Comparison of ENCODE assay signal across 8 mouse cellular contexts in the genomic region with DNA sequence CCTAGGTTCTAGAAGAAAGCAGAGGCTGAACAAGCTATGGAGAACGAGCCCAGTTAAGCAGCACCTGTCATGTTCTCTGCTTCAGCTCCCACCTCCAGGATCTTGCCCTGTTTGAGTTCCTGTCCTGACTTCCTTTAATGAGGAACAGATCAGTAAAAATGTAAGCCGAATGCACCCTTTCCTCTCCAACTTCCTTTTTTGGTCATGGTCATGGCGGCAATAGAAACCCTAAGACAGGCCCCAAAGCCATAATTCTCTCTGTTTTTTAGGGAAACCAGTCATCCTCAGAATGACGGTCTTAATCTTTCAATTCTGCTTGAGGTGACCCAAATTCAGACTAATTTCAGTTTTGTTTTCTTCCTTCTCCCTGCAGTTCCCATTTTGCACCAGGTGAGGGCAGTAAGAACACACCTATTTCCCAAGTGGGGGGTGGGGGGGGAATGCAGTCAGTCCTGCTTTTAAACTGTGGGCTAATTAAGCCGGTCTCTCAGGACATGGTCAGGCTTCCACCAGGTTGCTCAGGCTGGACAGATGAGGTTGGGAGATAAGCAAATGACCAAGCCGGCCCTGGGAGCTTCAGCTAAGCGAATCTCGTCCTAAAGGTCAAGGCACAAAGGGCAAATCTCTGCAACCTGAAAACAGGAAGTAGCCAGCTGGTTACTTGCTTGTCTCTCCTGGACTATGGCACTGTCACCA. TPM values are rescaled to one million over a fixed set of nuclear protein-coding genes. Genes with fewer than 3 reads are reported as not detected.
A peak's percentile ranks its signal among the peaks of the same experiment; 100 is the strongest.
DNase-seq lines count a peak whose midpoint lies in the region; ATAC-seq and TF ChIP-seq lines count a peak whose summit lies in the region.

No protein-coding gene starts in this region.

- peak overlapping the region; percentile 19; the same call in 1 of the 2 replicates for H3K27ac ChIP-seq in embryonic facial prominence, embryonic 12.5 days
- H3K27ac ChIP-seq in liver, adult 2 months (replicated peaks; ENCODE audit: insufficient read depth, low read depth, low read length) = peak overlapping the region; percentile 85

- DNase-seq in B cell, adult 2 months = peak; percentile 76 to 78
- DNase-seq in adrenal gland, postnatal 14 days = peak; percentile 73
- DNase-seq in heart, adult 9 months (ENCODE audit: low spot score in 2 of 2) = peak; percentile 62 to 68
- DNase-seq in kidney, adult 8-10 months = peak; percentile 74 to 78
- peak; percentile 99 for DNase-seq in liver, adult 2 months (ENCODE audit: extremely low read depth, low read depth, low spot score)
- peak; percentile 20 to 52 for DNase-seq in monocyte, adult 2 months (ENCODE audit: low read depth in 1 of 2, low spot score in 2 of 2)
- peak; percentile 45 to 64 for DNase-seq in spleen, postnatal 36 days (ENCODE audit: low spot score in 2 of 2)

- peaks cover 3% of the 10 kb centered on the region; the same call in 1 of the 2 replicates for H3K79me2 ChIP-seq in liver, adult 2 months (ENCODE audit: control insufficient read depth, insufficient read depth, low read length)

- H3K4me2 ChIP-seq in embryonic facial prominence, embryonic 12.5 days (replicated peaks) = peak overlapping the region; percentile 22; the same call in 1 of the 2 replicates

- ATAC-seq in embryonic facial prominence, embryonic 12.5 days (ENCODE audit: insufficient number of reproducible peaks, insufficient read depth, low FRiP score, low TSS enrichment) = no peak

- H3K4me3 ChIP-seq in embryonic facial prominence, embryonic 12.5 days = no peak overlapping the region
- peak overlapping the region; percentile 25; the same call in 1 of the 2 replicates for H3K4me3 ChIP-seq in liver, adult 2 months (ENCODE audit: insufficient read depth, low read depth, low read length)

- 10% methylated on average over 8 of the region's 8 CpGs for WGBS in embryonic facial prominence, embryonic 12.5 days
- WGBS in liver, adult 2 months = under 1% methylated on average over 8 of the region's 8 CpGs

- H3K9me3 ChIP-seq in embryonic facial prominence, embryonic 12.5 days = no peaks in the 10 kb centered on the region

- TF ChIP-seq CTCF in liver, adult 2 months (IDR thresholded peaks at IDR 0.05; ENCODE audit: low read depth, low read length) = peak; percentile 59

- H3K36me3 ChIP-seq in embryonic facial prominence, embryonic 12.5 days = no peaks in the 10 kb centered on the region
- H3K36me3 ChIP-seq in liver, adult 2 months (ENCODE audit: control insufficient read depth, insufficient read depth, low read length) = no peaks in the 10 kb centered on the region

- no peaks in the 10 kb centered on the region for H3K27me3 ChIP-seq in embryonic facial prominence, embryonic 12.5 days
- H3K27me3 ChIP-seq in liver, adult 2 months (ENCODE audit: control insufficient read depth, insufficient read depth, low read length) = no peaks in the 10 kb centered on the region

- TF ChIP-seq POLR2A in liver, adult 2 months (IDR thresholded peaks at IDR 0.05; ENCODE audit: extremely low read depth, insufficient read depth, low read length) = no peak

- peaks cover 12% of the 10 kb centered on the region for H3K4me1 ChIP-seq in embryonic facial prominence, embryonic 12.5 days
- peaks cover 8% of the 10 kb centered on the region for H3K4me1 ChIP-seq in liver, adult 2 months (ENCODE audit: control insufficient read depth, insufficient read depth, low read length)

- no peak overlapping the region for H3K9ac ChIP-seq in embryonic facial prominence, embryonic 12.5 days
- peak overlapping the region; percentile 62 for H3K9ac ChIP-seq in liver, adult 2 months (ENCODE audit: low read depth, low read length)

RNA-seq across cellular contexts. Expression of a gene that starts 1.3 kb away (rescaled TPM):
- 370 and 447 TPM in 2 replicates for total RNA-seq in adrenal gland, postnatal 14 days (2021)
- 50.0 and 55.9 TPM in 2 replicates for polyA plus RNA-seq in embryonic facial prominence, embryonic 12.5 days (2016; fragmentation: Nextera tagmentation; extraction: Ambion mirVana)
- 1,236 and 1,280 TPM in 2 replicates for total RNA-seq in liver, adult 2 months (2014; rRNA removed)
- polyA plus RNA-seq in liver, adult 2 months (2012; rRNA removed) = 856 and 1,051 TPM in 2 replicates

RNA-seq across cellular contexts. Expression of a gene that starts 36.1 kb away (rescaled TPM):
- 45.8 and 50.8 TPM in 2 replicates for total RNA-seq in adrenal gland, postnatal 14 days (2021)
- 125 and 129 TPM in 2 replicates for polyA plus RNA-seq in embryonic facial prominence, embryonic 12.5 days (2016; fragmentation: Nextera tagmentation; extraction: Ambion mirVana)
- 16.2 and 17.2 TPM in 2 replicates for total RNA-seq in liver, adult 2 months (2014; rRNA removed)
- 12.6 and 13.8 TPM in 2 replicates for polyA plus RNA-seq in liver, adult 2 months (2012; rRNA removed)

RNA-seq across cellular contexts. Expression of a gene that starts 58.4 kb away (rescaled TPM):
- total RNA-seq in adrenal gland, postnatal 14 days (2021) = not detected in 2 replicates
- polyA plus RNA-seq in embryonic facial prominence, embryonic 12.5 days (2016; fragmentation: Nextera tagmentation; extraction: Ambion mirVana) = 0.56 TPM in 1 of 2 replicates, not detected in the other
- total RNA-seq in liver, adult 2 months (2014; rRNA removed) = not detected in 2 replicates
- not detected in 2 replicates for polyA plus RNA-seq in liver, adult 2 months (2012; rRNA removed)

Comparison
In these comparisons a context has a peak if more than half of its experiments do, and no peak if none do; other contexts are left out.
1. DNase-seq: peak in every context shown above with its lines; median percentile 99 in liver, adult 2 months; 77 in B cell, adult 2 months; 76 in kidney, adult 8-10 months; 73 in adrenal gland, postnatal 14 days; 65 in heart, adult 9 months; 54 in spleen, postnatal 36 days; 36 in monocyte, adult 2 months.